Comparison of ENCODE assay signal across 11 mouse cellular contexts in the genomic region with DNA sequence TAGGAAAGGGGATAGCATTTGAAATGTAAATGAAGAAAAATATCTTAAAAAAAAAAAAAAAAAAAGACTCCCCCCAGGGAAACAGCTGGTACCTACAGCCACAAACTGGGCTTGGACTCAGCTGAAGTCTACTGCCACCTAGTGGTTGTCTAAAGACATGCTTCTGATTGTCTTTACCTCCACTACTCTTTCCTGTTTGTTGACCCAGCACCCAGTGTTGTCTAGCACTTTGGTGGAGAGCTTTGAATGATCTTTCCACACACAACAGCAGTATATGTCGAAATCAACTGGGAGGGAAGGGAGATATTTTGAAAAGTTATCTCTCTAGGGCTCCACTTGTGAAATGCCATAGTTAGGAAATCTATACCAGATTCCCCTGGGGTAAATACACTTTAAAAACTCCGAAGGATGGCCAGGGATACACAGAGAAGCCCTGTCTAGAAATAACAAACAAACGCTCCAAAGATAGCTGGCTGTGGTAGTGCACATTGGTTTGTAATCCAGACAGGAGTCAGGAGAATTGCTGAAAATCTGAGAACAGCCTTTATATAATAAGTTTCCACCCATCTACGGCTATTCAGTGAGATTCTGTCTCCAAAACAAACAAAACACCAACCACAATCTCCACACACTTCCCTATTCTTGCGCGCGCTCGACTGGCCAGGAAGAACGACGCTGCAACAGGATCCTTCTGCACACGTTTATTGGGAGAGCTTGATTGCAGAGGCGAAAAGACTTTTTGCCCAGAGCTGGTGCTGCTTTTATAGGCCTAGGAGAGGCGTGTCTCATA. TPM values are rescaled to one million over a fixed set of nuclear protein-coding genes. Genes with fewer than 3 reads are reported as not detected.
DNase-seq lines count a peak whose midpoint lies in the region; ATAC-seq and TF ChIP-seq lines count a peak whose summit lies in the region.
"Had no signal": no experiment of that assay in that cellular context is flagged by ENCODE, and none has a peak within 500 bp of the region (broad histone marks: within the 10 kb centered on the region; RNA-seq: fewer than 3 reads in every experiment).

No protein-coding gene starts in this region.

- no peak for DNase-seq in cerebellum, adult 2 months
- DNase-seq in cerebellum, adult 8-10 months = no peak
- no peak for DNase-seq in left cerebral cortex, adult 2 months (ENCODE audit: extremely low spot score in 1 of 2, low spot score in 2 of 2)
- DNase-seq in left cerebral cortex, adult 9 months (ENCODE audit: low spot score in 2 of 2) = no peak
- peak; percentile 33 for DNase-seq in MN1 (ENCODE audit: low spot score)
- no peak for DNase-seq in ovary, postnatal 14 days (ENCODE audit: low spot score)
- DNase-seq in layer of hippocampus, postnatal 25 days (ENCODE audit: extremely low spot score in 1 of 2, low spot score in 1 of 2) = no peak

- peak; percentile 80 to 88 for ATAC-seq in hematopoietic stem cell, adult 5-6 weeks (replicated peaks in 1 of 2; ENCODE audit: insufficient read depth in 1 of 2, low FRiP score in 2 of 2, low TSS enrichment in 1 of 2, low read depth in 1 of 2, poor library complexity in 2 of 2, severe bottlenecking in 2 of 2)

- H3K4me3 ChIP-seq in cerebellum, adult 2 months (replicated peaks; ENCODE audit: insufficient read depth, low read depth, low read length) = no peak overlapping the region
- H3K4me3 ChIP-seq in left cerebral cortex, adult 2 months = no peak overlapping the region
- H3K4me3 ChIP-seq: hindbrain, embryonic 15.5 days; limb, embryonic 12.5 days had no signal

- intact Hi-C loops in left cerebral cortex, adult 2 months (cut with DNase I) = no loop called here

- no peaks in the 10 kb centered on the region for H3K4me1 ChIP-seq in cerebellum, adult 2 months (ENCODE audit: control insufficient read depth, insufficient read depth, low read length)
- H3K4me1 ChIP-seq: hindbrain, embryonic 15.5 days; limb, embryonic 12.5 days had no signal

- peak; percentile 51; the same call in 1 of the 2 replicates for TF ChIP-seq CTCF in cerebellum, adult 2 months (IDR thresholded peaks at IDR 0.05; ENCODE audit: borderline replicate concordance, insufficient read depth, low read depth, low read length)
- peak; percentile 62 for TF ChIP-seq CTCF in left cerebral cortex, adult 2 months (IDR thresholded peaks at IDR 0.05)

- 93% methylated on average over 12 of the region's 13 CpGs for WGBS in cerebellum, adult 2 months

- no peaks in the 10 kb centered on the region for H3K27me3 ChIP-seq in cerebellum, adult 2 months (ENCODE audit: control insufficient read depth, insufficient read depth, low read length)
- H3K27me3 ChIP-seq: hindbrain, embryonic 15.5 days; limb, embryonic 12.5 days had no signal

- H3K27ac ChIP-seq in cerebellum, adult 2 months (ENCODE audit: insufficient read depth, low read length) = no peak overlapping the region
- H3K27ac ChIP-seq in left cerebral cortex, adult 2 months = no peak overlapping the region
- H3K27ac ChIP-seq: hindbrain, embryonic 15.5 days; limb, embryonic 12.5 days had no signal

- TF ChIP-seq POLR2A in cerebellum, adult 2 months (IDR thresholded peaks at IDR 0.05; ENCODE audit: borderline replicate concordance, insufficient read depth, low read length) = no peak

RNA-seq across cellular contexts. Expression of a gene that starts 27.2 kb away (rescaled TPM):
- polyA plus RNA-seq in cerebellum, adult 2 months (2012; rRNA removed) = not detected in 2 replicates
- not detected for total RNA-seq in left cerebral cortex, adult 2 months (2021)
- total RNA-seq in hematopoietic stem cell, adult 5-6 weeks (2017) = not detected in 2 replicates
- total RNA-seq in layer of hippocampus, postnatal 25 days (2021) = not detected
- polyA plus RNA-seq: frontal cortex, adult 2 months; hindbrain, embryonic 15.5 days; limb, embryonic 12.5 days had no signal

RNA-seq across cellular contexts. Expression of a gene that starts 48.8 kb away (rescaled TPM):
- polyA plus RNA-seq in cerebellum, adult 2 months (2012; rRNA removed) = 35.2 and 35.3 TPM in 2 replicates
- total RNA-seq in left cerebral cortex, adult 2 months (2021) = 10 to 100 TPM; 16.7 to 17.6 TPM
- 15.0 and 16.6 TPM in 2 replicates for total RNA-seq in hematopoietic stem cell, adult 5-6 weeks (2017)
- total RNA-seq in layer of hippocampus, postnatal 25 days (2021) = 10 to 100 TPM; 11.4 to 11.9 TPM
